ENCODE assay signal across 8 mouse cellular contexts in the genomic region with DNA sequence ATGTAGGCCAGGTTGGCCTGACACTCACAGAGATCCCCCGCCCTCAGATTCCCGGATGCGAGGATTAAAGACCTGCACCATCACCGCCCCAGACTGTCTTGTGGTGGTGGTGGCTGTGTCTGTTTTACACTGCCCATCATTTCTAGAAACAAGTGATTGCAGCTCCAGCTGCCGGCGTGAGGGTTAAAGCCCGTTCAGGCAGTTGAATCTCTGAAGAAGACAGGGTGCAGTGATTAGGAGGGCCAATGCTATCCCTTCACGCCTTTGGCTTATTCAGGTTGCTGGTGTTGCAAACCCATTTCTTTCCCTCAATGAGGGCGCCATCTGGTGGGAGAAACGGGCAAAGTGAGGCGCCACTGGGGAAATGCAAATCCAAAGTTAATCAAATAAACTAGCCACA.
A peak's percentile ranks its signal among the peaks of the same experiment; 100 is the strongest.
DNase-seq lines count a peak whose midpoint lies in the region; ATAC-seq and TF ChIP-seq lines count a peak whose summit lies in the region.
"Had no signal": no experiment of that assay in that cellular context is flagged by ENCODE, and none has a peak within 500 bp of the region (broad histone marks: within the 10 kb centered on the region; RNA-seq: fewer than 3 reads in every experiment).

No protein-coding gene starts in this region.

- no peak for TF ChIP-seq POLR2A in myocyte (IDR thresholded peaks at IDR 0.05; ENCODE audit: insufficient read length, low read depth)

- H3K4me2 ChIP-seq in hindbrain, postnatal 0 days (ENCODE audit: low read depth, low read length) = no peak overlapping the region
- H3K4me2 ChIP-seq in myocyte (ENCODE audit: low read depth) = no peak overlapping the region

- WGBS in hindbrain, postnatal 0 days = 29% methylated on average over 11 of the region's 11 CpGs

- H3K9me3 ChIP-seq in hindbrain, postnatal 0 days (ENCODE audit: low read length) = no peaks in the 10 kb centered on the region

- DNase-seq in T-cell, adult 2 months (ENCODE audit: low spot score) = peak; percentile 20
- peak; percentile 65 to 72 for DNase-seq in cerebellum, adult 18-20 months
- DNase-seq in hindbrain, postnatal 0 days (ENCODE audit: low spot score) = peak; percentile 80
- peak; percentile 58 to 82 for DNase-seq in left cerebral cortex, postnatal 14 days (ENCODE audit: low spot score in 2 of 2)
- peak; percentile 35 to 71 for DNase-seq in spleen, postnatal 10 days (ENCODE audit: low spot score in 2 of 2)

- peak; percentile 90 for TF ChIP-seq CTCF in hindbrain, postnatal 0 days (IDR thresholded peaks at IDR 0.05; ENCODE audit: low read depth)

- intact Hi-C loops in left cerebral cortex, postnatal 14 days (cut with DNase I) = loop anchor here (5.0 kb wide), 1 partner anchor 1240 kb away; no protein-coding TSS in a partner anchor

- H3K27ac ChIP-seq in hindbrain, postnatal 0 days = no peak overlapping the region

- H3K79me2 ChIP-seq in myocyte (ENCODE audit: control insufficient read depth, insufficient read depth) = no peaks in the 10 kb centered on the region

- no peaks in the 10 kb centered on the region for H3K27me3 ChIP-seq in hindbrain, postnatal 0 days (ENCODE audit: insufficient read depth, low read length)
- H3K27me3 ChIP-seq in myocyte (ENCODE audit: control insufficient read depth, insufficient read depth, insufficient read length) = no peaks in the 10 kb centered on the region
- H3K27me3 ChIP-seq: megakaryocyte, embryonic 14.5 days had no signal

- no peak overlapping the region for H3K4me3 ChIP-seq in hindbrain, postnatal 0 days (ENCODE audit: low read length)
- H3K4me3 ChIP-seq in myocyte = no peak overlapping the region

- peak; percentile 98 for ATAC-seq in frontal cortex, adult (ENCODE audit: low TSS enrichment)
- ATAC-seq in hindbrain, postnatal 0 days = peak; percentile 64

- H3K36me3 ChIP-seq in hindbrain, postnatal 0 days (ENCODE audit: insufficient read depth, low read length) = no peaks in the 10 kb centered on the region
- H3K36me3 ChIP-seq in myocyte (ENCODE audit: control insufficient read depth, insufficient read depth) = no peaks in the 10 kb centered on the region

- no peaks in the 10 kb centered on the region for H3K4me1 ChIP-seq in hindbrain, postnatal 0 days (ENCODE audit: insufficient read depth, low read length)
- H3K4me1 ChIP-seq: megakaryocyte, embryonic 14.5 days had no signal

- no peak overlapping the region for H3ac ChIP-seq in myocyte (ENCODE audit: control insufficient read depth, insufficient read length)

- no peak overlapping the region for H3K9ac ChIP-seq in hindbrain, postnatal 0 days (replicated peaks; ENCODE audit: low read length)

TF ChIP-seq in myocyte, 11 proteins besides CTCF, POLR2A, EP300 and RAD21:
- TF ChIP-seq USF1 (IDR thresholded peaks at IDR 0.05; ENCODE audit: low read depth) = no peak
- 0 out of 2 replicates have a peak, but pooled peaks have one; percentile 37 for TF ChIP-seq CEBPB (IDR thresholded peaks at IDR 0.05; ENCODE audit: insufficient read depth, poor library complexity, severe bottlenecking)

Comparison
In these comparisons a context has a peak if more than half of its experiments do, and no peak if none do; other contexts are left out.
1. DNase-seq: peak in every context shown above with its lines; median percentile 80 in hindbrain, postnatal 0 days; 70 in left cerebral cortex, postnatal 14 days; 68 in cerebellum, adult 18-20 months; 53 in spleen, postnatal 10 days; 20 in T-cell, adult 2 months.